Mouse (Mus musculus): ENCODE results near the gene Fam19a4. TPM values are rescaled to one million over a fixed set of nuclear protein-coding genes. Genes with fewer than 3 reads are reported as not detected.

Gene Fam19a4
- polyA plus RNA-seq (2016; fragmentation: Nextera tagmentation; extraction: Ambion mirVana): 1.8 and 3.0 TPM in 2 replicates

DNA sequence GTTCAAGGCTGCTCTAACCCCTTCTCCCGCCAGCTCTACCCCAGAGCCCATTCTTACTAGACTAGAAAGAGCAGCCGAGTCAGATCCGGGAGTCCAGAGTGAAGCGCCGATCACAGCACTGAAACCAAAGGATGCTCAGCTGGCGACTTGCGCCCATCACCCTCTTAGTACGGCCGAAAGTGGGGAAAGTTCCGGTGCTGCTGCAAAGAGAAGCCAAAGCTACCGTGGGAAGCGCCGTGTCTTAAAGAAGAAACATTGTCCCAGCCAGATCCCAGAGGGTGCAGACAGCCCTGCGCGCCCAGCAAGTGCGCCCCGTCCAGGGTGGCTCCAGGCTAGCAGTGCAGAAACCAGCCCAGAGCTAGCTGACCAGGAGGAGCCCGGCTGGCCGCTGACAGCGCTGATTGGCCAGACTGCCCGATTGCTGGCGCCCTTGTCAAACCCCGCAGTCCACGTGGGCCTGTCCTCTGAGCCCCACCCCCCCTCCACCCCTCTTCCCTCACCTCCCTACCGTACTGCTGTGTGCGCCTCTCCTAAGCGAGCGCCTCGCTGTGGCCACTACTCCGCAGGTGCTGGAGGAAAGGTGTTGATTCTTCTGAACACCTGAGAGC, at the start of gene Fam19a4:
TSS of gene Fam19a4 (minus strand) at position 340 of the 608 bp plus-strand sequence.
- Histone ChIP-seq H3K36me3 (no peaks in the 10 kb centered on the region), H3K4me3 (peak within 1 kb of the TSS; percentile 58), H3K4me1 (peaks cover 28% of the 10 kb centered on the region), H3K9me3 (replicated peaks) (no peaks in the 10 kb centered on the region), H3K27ac (replicated peaks) (peak within 1 kb of the TSS; percentile 14), H3K27me3 (ENCODE audit: low read depth, poor library complexity, severe bottlenecking) (peaks cover 56% of the 10 kb centered on the region)
- peak; percentile 81 for DNase-seq (ENCODE audit: low spot score)
- WGBS: under 1% methylated on average over 30 of the region's 30 CpGs

DNA sequence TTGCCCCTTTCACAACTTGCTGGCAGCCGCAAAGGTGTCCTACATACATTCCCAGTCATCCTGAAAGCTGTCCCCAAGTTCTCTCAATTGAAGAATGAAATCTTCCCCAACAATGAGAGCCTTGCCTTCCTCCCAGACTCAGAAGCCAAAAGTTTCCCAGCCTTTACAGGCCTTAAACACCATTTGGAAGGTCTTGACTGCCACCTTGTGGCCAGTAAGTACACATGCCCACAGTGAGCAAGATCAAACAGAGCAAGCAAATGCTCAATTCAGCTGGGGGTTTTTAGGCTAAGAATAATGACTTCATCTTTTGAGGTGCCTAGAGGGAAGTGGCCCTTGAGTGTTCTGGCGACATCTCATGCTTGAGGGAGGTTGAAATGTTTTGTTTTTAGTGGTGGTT, 46.6 kb upstream of the Fam19a4 start:
- H3K27me3 ChIP-seq (ENCODE audit: low read depth, poor library complexity, severe bottlenecking): peaks cover 12% of the 10 kb centered on the region
- no peak overlapping the region for H3K27ac ChIP-seq (replicated peaks)
- H3K9me3 ChIP-seq (replicated peaks): no peaks in the 10 kb centered on the region
- H3K4me1 ChIP-seq: peaks cover 24% of the 10 kb centered on the region
- no peaks in the 10 kb centered on the region for H3K36me3 ChIP-seq
- peak; percentile 56 for DNase-seq (ENCODE audit: low spot score)
- 18% methylated on average over 2 of the region's 2 CpGs for WGBS
- H3K4me3 ChIP-seq: no peak overlapping the region

DNA sequence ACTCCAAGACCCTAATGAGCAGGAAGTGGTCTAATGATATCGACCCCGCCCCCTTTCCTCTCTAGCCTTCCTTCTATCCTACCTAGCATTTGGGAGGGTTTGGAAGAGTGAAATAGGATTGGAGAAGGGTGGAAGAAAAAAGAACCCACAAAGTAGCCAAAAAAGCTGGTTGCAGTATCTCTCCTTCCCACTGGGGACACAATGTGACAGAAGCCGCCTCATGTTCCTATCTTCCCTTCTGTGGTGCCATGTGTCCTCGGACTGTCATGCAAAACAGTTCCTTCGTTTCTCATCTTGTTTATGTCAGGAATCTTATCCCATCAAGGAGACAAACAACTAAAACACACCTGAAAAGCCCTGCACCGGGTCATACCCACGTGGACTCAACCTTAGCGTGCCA, 45.9 kb upstream of the Fam19a4 start:
- Histone ChIP-seq H3K27ac (replicated peaks) (no peak overlapping the region), H3K4me3 (no peak overlapping the region), H3K27me3 (ENCODE audit: low read depth, poor library complexity, severe bottlenecking) (peaks cover 14% of the 10 kb centered on the region), H3K4me1 (peaks cover 31% of the 10 kb centered on the region), H3K36me3 (no peaks in the 10 kb centered on the region), H3K9me3 (replicated peaks) (no peaks in the 10 kb centered on the region)
- DNase-seq (ENCODE audit: low spot score): no peak
- 83% methylated on average over 8 of the region's 8 CpGs for WGBS

DNA sequence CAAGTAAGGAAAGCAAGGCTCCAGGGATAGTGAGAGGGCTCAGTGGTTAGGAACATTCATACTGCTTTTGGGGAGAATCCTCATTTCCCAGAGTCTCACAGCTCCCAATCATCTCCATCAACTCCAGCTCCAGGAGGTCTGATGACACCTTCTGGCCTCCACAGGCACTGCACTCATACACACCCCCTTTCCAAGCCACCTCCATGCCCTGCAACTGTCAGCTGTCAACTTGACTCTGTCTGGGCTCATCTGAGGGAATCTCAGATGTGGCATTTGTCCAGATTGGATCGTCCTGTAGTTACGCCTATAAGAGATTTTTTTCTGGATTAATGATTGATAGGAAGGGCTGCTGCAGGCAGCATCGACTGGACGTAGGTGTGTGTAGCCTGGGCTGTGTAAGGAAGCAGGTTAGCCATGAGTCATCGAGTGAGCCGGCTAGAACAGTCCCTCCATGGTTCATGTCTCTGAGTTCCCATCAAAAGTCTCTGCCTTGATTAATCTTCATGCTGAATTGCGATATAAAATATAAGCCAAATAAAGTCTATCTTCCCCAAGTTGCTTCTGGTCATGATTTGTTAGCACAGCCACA, 44.1 kb upstream of the Fam19a4 start:
- Histone ChIP-seq H3K27ac (replicated peaks) (no peak overlapping the region), H3K4me1 (peaks cover 35% of the 10 kb centered on the region), H3K9me3 (replicated peaks) (no peaks in the 10 kb centered on the region), H3K4me3 (no peak overlapping the region), H3K36me3 (no peaks in the 10 kb centered on the region), H3K27me3 (ENCODE audit: low read depth, poor library complexity, severe bottlenecking) (peaks cover 19% of the 10 kb centered on the region)
- 82% methylated on average over 7 of the region's 7 CpGs for WGBS
- peak; percentile 39 for DNase-seq (ENCODE audit: low spot score)

DNA sequence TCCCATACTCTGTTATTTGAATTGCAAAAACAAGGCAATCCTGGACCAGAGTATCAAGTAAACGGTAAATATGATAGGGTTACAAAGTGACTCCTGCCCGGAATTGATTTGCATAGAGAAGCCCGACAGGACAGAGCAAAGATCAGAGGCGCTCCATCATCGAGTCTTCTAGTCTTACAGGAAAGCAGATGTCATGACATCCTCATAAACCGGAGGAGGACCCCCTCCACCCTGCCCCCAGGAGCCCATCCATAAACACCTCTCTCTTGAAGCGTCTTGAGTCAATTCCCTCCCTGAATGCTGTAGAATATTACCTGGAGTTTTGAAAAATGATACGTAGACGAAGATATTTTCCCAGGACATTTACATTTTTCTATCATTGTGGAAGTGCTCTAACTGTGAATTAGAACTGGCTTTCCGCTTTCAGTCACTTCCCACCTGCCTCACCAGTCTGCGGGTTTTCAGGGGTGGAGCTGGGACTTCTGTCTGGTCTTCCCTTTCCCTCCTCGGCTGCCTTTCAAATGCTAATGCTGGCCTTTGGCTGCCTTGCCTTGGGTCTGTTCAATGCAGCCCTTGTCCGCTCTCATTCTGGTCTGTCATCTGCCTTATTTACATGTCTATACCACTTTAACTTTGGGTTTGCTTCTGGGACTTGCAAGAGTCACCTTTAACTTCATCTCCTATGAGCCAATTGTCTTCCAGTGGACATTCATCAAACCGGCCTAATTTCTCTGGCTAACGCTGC, 41.9 kb upstream of the Fam19a4 start:
- Histone ChIP-seq H3K4me3 (peak overlapping the region; percentile 45), H3K27ac (replicated peaks) (peak overlapping the region; percentile 60), H3K27me3 (ENCODE audit: low read depth, poor library complexity, severe bottlenecking) (peaks cover 19% of the 10 kb centered on the region), H3K36me3 (no peaks in the 10 kb centered on the region), H3K4me1 (peaks cover 35% of the 10 kb centered on the region), H3K9me3 (replicated peaks) (no peaks in the 10 kb centered on the region)
- WGBS: 3% methylated on average over 15 of the region's 15 CpGs
- DNase-seq (ENCODE audit: low spot score): peak; percentile 56

DNA sequence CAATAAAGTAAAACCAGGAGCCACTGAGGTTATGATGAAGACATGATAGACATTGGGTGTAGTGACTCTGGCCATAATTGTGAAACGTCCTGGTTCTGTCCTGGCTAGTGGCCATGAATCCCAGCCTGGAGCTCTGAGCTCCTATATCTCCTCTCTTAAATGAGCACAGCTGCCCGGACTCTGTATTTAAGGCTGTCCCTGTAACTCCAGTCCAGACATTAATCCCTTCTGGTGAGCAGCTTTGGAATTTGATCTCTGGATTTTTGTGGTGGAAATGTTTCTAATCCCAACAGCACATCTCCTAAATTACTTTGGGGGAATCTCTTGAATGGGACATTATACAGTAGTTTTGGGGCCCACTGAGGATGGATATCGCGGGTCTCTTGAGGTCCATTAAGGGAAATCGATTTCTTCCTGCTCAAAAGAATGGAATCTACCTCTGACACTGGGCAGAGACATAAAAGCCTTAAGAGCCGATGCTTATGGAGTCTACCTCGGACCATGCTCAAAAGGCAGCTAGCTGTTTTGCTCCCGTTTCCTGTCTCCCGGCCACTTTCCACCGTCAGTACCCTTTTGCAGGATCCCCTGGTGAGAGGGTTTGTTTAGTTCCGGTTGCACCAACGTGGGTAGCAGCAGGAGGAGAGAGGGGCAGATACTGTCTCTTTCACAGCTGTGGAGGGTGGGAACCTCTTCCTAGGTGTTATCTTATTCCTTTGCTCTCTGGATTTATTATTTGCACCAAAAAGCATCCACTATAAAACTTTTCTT, 41.2 kb upstream of the Fam19a4 start:
- H3K4me3 ChIP-seq: peak overlapping the region; percentile 45
- peak overlapping the region; percentile 57 for H3K27ac ChIP-seq (replicated peaks)
- H3K9me3 ChIP-seq (replicated peaks): no peaks in the 10 kb centered on the region
- H3K36me3 ChIP-seq: no peaks in the 10 kb centered on the region
- 14% methylated on average over 12 of the region's 12 CpGs for WGBS
- H3K27me3 ChIP-seq (ENCODE audit: low read depth, poor library complexity, severe bottlenecking): peaks cover 19% of the 10 kb centered on the region
- peaks cover 31% of the 10 kb centered on the region for H3K4me1 ChIP-seq
- DNase-seq (ENCODE audit: low spot score): peak; percentile 15

DNA sequence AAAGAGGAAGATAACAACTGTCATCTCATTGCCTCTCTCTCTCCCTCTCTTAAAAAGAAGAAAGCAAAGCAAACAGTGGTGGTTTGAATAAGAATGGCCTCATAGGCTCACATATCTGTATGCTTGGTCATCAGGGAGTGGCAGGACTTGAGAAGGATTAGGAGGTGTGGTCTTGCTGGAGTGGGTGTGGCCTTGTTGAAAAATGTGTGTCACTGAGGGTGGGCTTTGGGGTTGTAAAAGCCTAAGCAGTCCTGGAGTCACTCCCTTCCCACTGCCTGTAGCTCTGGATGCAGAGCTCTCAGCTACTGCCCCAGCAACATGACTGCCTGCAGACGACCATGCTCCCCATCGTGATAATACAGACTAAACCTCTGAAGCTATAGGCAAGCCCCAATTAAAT, 22.1 kb upstream of the Fam19a4 start:
- Histone ChIP-seq H3K4me3 (no peak overlapping the region), H3K9me3 (replicated peaks) (0 out of 2 replicates have a peak, but pooled peaks cover 3% of the 10 kb centered on the region), H3K27me3 (ENCODE audit: low read depth, poor library complexity, severe bottlenecking) (0 out of 2 replicates have a peak, but pooled peaks cover 4% of the 10 kb centered on the region), H3K36me3 (no peaks in the 10 kb centered on the region), H3K27ac (replicated peaks) (no peak overlapping the region), H3K4me1 (peaks cover 17% of the 10 kb centered on the region)
- WGBS: 93% methylated on average over 2 of the region's 2 CpGs
- no peak for DNase-seq (ENCODE audit: low spot score)

DNA sequence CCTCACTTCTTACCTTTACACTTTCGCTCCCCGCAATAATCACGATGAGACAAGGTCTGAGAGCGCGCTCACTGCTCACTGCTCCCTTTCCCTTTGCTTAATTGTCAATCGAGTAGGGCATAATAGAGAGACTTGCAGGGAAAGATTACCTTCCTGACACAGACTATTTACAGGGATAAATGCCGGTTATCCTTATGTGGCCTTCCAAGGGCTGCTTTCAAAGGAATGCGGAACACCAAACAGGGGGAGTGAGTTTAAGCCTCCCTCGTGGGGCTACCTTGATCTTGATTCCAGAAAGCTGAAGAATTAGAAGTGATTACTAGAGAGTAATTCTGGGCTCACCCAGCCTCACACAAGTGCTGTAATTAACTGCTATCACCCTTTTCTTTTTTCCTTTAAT, 19.8 kb upstream of the Fam19a4 start:
- WGBS: 39% methylated on average over 9 of the region's 9 CpGs
- 0 out of 2 replicates have a peak, but pooled peaks cover 3% of the 10 kb centered on the region for H3K9me3 ChIP-seq (replicated peaks)
- H3K27me3 ChIP-seq (ENCODE audit: low read depth, poor library complexity, severe bottlenecking): 0 out of 2 replicates have a peak, but pooled peaks cover 4% of the 10 kb centered on the region
- no peak overlapping the region for H3K4me3 ChIP-seq
- H3K36me3 ChIP-seq: no peaks in the 10 kb centered on the region
- no peak for DNase-seq (ENCODE audit: low spot score)
- H3K4me1 ChIP-seq: peaks cover 17% of the 10 kb centered on the region
- H3K27ac ChIP-seq (replicated peaks): no peak overlapping the region

DNA sequence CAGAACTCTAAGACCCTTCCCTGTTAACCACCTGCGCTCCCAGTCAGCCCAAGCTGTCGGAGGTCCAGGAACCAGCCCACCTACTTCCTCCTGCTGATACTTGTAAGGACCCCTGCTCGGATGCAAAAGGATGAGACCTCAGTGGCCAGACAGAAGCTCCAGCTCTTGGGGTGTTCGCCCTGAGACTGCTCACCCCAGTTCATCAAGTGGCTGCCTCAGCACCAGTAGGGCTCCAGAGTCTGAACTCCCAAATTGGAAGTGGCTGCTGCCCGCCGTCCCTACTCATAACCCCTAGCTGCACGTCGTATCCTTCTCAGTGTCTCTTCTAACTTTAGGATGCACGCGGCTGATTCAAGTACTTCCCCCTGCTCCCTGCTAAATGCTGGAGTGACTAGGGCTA, 614 bp downstream of the Fam19a4 start:
- WGBS: 6% methylated on average over 10 of the region's 10 CpGs
- Histone ChIP-seq H3K9me3 (replicated peaks) (no peaks in the 10 kb centered on the region), H3K27ac (replicated peaks) (peak overlapping the region; percentile 14), H3K27me3 (ENCODE audit: low read depth, poor library complexity, severe bottlenecking) (peaks cover 56% of the 10 kb centered on the region), H3K36me3 (no peaks in the 10 kb centered on the region), H3K4me1 (peaks cover 28% of the 10 kb centered on the region), H3K4me3 (peak overlapping the region; percentile 58)
- DNase-seq (ENCODE audit: low spot score): no peak

DNA sequence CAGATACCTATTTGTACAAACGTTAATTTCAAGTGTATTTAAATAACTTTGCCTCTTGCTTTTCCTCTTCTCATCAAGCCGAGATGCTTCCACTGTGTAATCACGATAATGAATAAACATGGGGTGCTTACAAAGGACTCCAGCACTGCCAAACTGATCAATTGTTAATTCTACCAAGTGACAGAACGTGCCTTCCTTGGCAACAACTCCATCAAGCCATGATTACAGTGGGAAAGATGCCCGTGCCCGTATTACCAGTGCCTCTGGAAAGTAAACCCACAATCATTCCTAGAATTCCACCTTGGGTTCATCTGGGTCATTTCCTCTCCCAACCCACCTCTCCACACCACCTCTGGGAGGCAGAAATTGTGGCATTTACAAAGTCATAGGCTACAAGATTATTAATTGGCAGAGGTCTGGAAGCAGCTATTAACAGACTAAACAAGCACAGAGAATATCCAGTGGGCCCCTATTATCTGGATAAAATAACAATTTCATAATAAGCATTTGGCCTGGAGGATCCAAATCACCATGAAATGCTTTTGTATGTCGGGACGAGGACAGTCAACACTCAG, 7.9 kb downstream of the Fam19a4 start:
- Histone ChIP-seq H3K4me3 (no peak overlapping the region), H3K27ac (replicated peaks) (no peak overlapping the region), H3K36me3 (no peaks in the 10 kb centered on the region), H3K27me3 (ENCODE audit: low read depth, poor library complexity, severe bottlenecking) (peaks cover 6% of the 10 kb centered on the region), H3K9me3 (replicated peaks) (no peaks in the 10 kb centered on the region), H3K4me1 (peaks cover 8% of the 10 kb centered on the region)
- 78% methylated on average over 8 of the region's 8 CpGs for WGBS
- no peak for DNase-seq (ENCODE audit: low spot score)

DNA sequence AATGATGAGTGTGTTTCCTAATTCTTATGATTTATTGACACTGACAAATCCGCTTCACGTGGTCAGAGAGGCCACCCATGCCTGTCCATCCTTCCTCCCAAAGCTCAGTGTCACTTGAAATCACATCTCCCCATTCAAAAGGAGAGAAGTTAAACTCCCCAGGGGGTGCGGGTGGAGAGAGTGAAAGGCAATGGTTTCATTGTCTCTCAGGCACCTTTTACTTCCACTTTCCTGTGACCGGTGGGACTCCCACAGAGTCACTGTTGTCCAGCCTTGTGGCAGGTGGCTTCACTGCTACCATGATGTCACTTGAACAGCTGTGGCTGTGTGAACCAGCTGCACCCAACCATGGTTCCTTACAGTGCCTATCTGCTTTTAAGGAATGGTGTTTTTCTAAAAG, 11.8 kb downstream of the Fam19a4 start:
- Histone ChIP-seq H3K4me1 (peaks cover 8% of the 10 kb centered on the region), H3K27ac (replicated peaks) (no peak overlapping the region), H3K36me3 (no peaks in the 10 kb centered on the region), H3K27me3 (ENCODE audit: low read depth, poor library complexity, severe bottlenecking) (no peaks in the 10 kb centered on the region), H3K9me3 (replicated peaks) (no peaks in the 10 kb centered on the region), H3K4me3 (no peak overlapping the region)
- DNase-seq (ENCODE audit: low spot score): no peak
- WGBS: 29% methylated on average over 4 of the region's 4 CpGs

DNA sequence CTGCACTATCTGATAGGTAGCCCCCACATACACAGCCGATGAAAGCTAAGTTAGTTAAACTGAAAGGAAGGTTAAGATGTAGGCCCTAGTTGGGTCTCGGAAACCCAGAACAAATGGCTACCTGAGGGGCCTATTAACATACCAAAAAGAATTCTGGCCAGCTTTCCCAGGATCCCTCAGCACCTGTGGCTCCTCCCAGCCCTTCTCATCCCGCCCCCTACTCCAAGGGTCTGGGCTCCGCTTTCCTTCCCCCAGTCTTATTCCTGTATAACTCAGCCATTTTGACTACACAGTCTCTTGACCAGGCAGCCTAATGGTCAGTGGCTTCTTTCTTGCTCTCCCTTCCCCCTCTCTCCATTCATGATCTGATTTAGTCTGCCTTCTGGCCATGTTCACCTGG, 13.7 kb downstream of the Fam19a4 start:
- Histone ChIP-seq H3K4me3 (no peak overlapping the region), H3K27me3 (ENCODE audit: low read depth, poor library complexity, severe bottlenecking) (no peaks in the 10 kb centered on the region), H3K4me1 (peaks cover 13% of the 10 kb centered on the region), H3K9me3 (replicated peaks) (no peaks in the 10 kb centered on the region), H3K27ac (replicated peaks) (no peak overlapping the region), H3K36me3 (no peaks in the 10 kb centered on the region)
- DNase-seq (ENCODE audit: low spot score): no peak
- WGBS: 86% methylated on average over 4 of the region's 4 CpGs
